Mouse (Mus musculus) embryo, embryonic 11 days (tissue): ENCODE measurements around the gene Cep97.
"Not testable (repeated sequence)": the region's sequence is repeated elsewhere in the genome, so short reads cannot be mapped to it uniquely, and the experiment has no call there.

Experiments
- DNase-seq: peaks from one replicate; pipeline ENCODE4 v3.0.0-alpha.2; 2015

The Cep97 gene

GRCm38 (mm10) chr16:55934453-55935037 lies at the start of gene Cep97:
Gene Cep97 (minus strand): TSS chr16:55934855.
- DNase-seq, result peak; percentile 94

- no peak for DNase-seq
These were observed 40.2 kb upstream of the Cep97 start for GRCm38 (mm10) chr16:55974903-55975285.

- peak; percentile 94 for DNase-seq
These were observed 39.7 kb upstream of the Cep97 start for GRCm38 (mm10) chr16:55974256-55974902.

GRCm38 (mm10) chr16:55973431-55974255 lies 39.0 kb upstream of the Cep97 start, which contains the start of gene Zbtb11:
Gene Zbtb11 (plus strand): TSS chr16:55973883.
- DNase-seq, result peak; percentile 99

- DNase-seq, result no peak
These were observed 38.1 kb upstream of the Cep97 start for GRCm38 (mm10) chr16:55972626-55973201.

- no peak for DNase-seq
These were observed 37.3 kb upstream of the Cep97 start for GRCm38 (mm10) chr16:55971735-55972615.

GRCm38 (mm10) chr16:55970416-55970815 lies 35.8 kb upstream of the Cep97 start:
- no peak for DNase-seq

- DNase-seq, result peak; percentile 70
These were observed 34.5 kb upstream of the Cep97 start for GRCm38 (mm10) chr16:55969147-55969546.

GRCm38 (mm10) chr16:55967221-55967620 lies 32.6 kb upstream of the Cep97 start:
- no peak for DNase-seq

- peak; percentile 94 for DNase-seq
These were observed 31.7 kb upstream of the Cep97 start, which contains the start of gene Rpl24 for GRCm38 (mm10) chr16:55966212-55966871. Gene Rpl24 (plus strand): TSS chr16:55966275.

- peak; percentile 66 for DNase-seq
These were observed 29.7 kb upstream of the Cep97 start for GRCm38 (mm10) chr16:55964126-55964949.

GRCm38 (mm10) chr16:55963068-55963467 lies 28.4 kb upstream of the Cep97 start:
- DNase-seq, result not testable (repeated sequence)

- DNase-seq, result not testable (repeated sequence)
These were observed 19.5 kb upstream of the Cep97 start for GRCm38 (mm10) chr16:55954196-55954595.

GRCm38 (mm10) chr16:55952771-55953170 lies 18.1 kb upstream of the Cep97 start:
- no peak for DNase-seq

GRCm38 (mm10) chr16:55951679-55952327 lies 17.1 kb upstream of the Cep97 start:
- DNase-seq, result no peak

GRCm38 (mm10) chr16:55950946-55951678 lies 16.5 kb upstream of the Cep97 start:
- peak; percentile 86 for DNase-seq

GRCm38 (mm10) chr16:55950462-55950861 lies 15.8 kb upstream of the Cep97 start:
- no peak for DNase-seq

- DNase-seq, result no peak
These were observed 14.3 kb upstream of the Cep97 start for GRCm38 (mm10) chr16:55948963-55949362.

- not testable (repeated sequence) for DNase-seq
These were observed 13.3 kb upstream of the Cep97 start for GRCm38 (mm10) chr16:55947876-55948410.
